Mouse (Mus musculus) skeletal muscle tissue, adult 2 months (tissue): ENCODE data around the gene Cfap97d1.

Experiments
- DNase-seq: peaks from one replicate; pipeline ENCODE4 v3.0.0-alpha.2; 2012; ENCODE audit warnings: low read depth, low spot score

Gene Cfap97d1

GRCm38 (mm10) chr11:101984054-101985025 lies at the start of gene Cfap97d1:
Cfap97d1 (plus strand) TSS chr11:101984279.
- DNase-seq, result peak; percentile 99

- DNase-seq, result no peak
Observed at GRCm38 (mm10) chr11:101935743-101936142, 48.3 kb upstream of the Cfap97d1 start.

- DNase-seq, result no peak
Observed at GRCm38 (mm10) chr11:101936421-101936820, 47.7 kb upstream of the Cfap97d1 start.

- no peak for DNase-seq
Observed at GRCm38 (mm10) chr11:101937108-101937507, 47.0 kb upstream of the Cfap97d1 start.

- no peak for DNase-seq
Observed at GRCm38 (mm10) chr11:101943055-101943454, 41.0 kb upstream of the Cfap97d1 start.

GRCm38 (mm10) chr11:101946525-101946924 lies 37.6 kb upstream of the Cfap97d1 start:
- no peak for DNase-seq

- no peak for DNase-seq
Observed at GRCm38 (mm10) chr11:101950021-101950420, 34.1 kb upstream of the Cfap97d1 start.

GRCm38 (mm10) chr11:101952541-101953341 lies 31.3 kb upstream of the Cfap97d1 start:
- no peak for DNase-seq

GRCm38 (mm10) chr11:101953441-101953840 lies 30.6 kb upstream of the Cfap97d1 start:
- DNase-seq, result no peak

- no peak for DNase-seq
Observed at GRCm38 (mm10) chr11:101957476-101957875, 26.6 kb upstream of the Cfap97d1 start.

- no peak for DNase-seq
Observed at GRCm38 (mm10) chr11:101963043-101963442, 21.0 kb upstream of the Cfap97d1 start.

- DNase-seq, result no peak
Observed at GRCm38 (mm10) chr11:101963473-101964291, 20.4 kb upstream of the Cfap97d1 start.

GRCm38 (mm10) chr11:101964647-101965046 lies 19.4 kb upstream of the Cfap97d1 start:
- DNase-seq, result no peak

GRCm38 (mm10) chr11:101965553-101965952 lies 18.5 kb upstream of the Cfap97d1 start:
- no peak for DNase-seq

- no peak for DNase-seq
Observed at GRCm38 (mm10) chr11:101966965-101967614, 17.0 kb upstream of the Cfap97d1 start, which contains the start of gene Sost. Sost (minus strand) TSS chr11:101967015.

GRCm38 (mm10) chr11:101968311-101968710 lies 15.8 kb upstream of the Cfap97d1 start:
- no peak for DNase-seq

GRCm38 (mm10) chr11:101968791-101969190 lies 15.3 kb upstream of the Cfap97d1 start:
- DNase-seq, result peak; percentile 82

- DNase-seq, result no peak
Observed at GRCm38 (mm10) chr11:101969835-101970234, 14.2 kb upstream of the Cfap97d1 start.

GRCm38 (mm10) chr11:101971410-101971809 lies 12.7 kb upstream of the Cfap97d1 start:
- no peak for DNase-seq

- DNase-seq, result no peak
Observed at GRCm38 (mm10) chr11:101972097-101972496, 12.0 kb upstream of the Cfap97d1 start.

- no peak for DNase-seq
Observed at GRCm38 (mm10) chr11:101972651-101973050, 11.4 kb upstream of the Cfap97d1 start.
